Mouse (Mus musculus) natural killer cell, adult 2 months (primary cell): ENCODE results near the gene Sirt2.
A peak's percentile ranks its signal among the peaks of the same experiment; 100 is the strongest.

Source experiments
- DNase-seq, 2 experiments: peaks; one replicate each; pipeline ENCODE4 v3.0.0; 2022; ENCODE audit warnings: low spot score in 2 of 2

The Sirt2 gene

DNA sequence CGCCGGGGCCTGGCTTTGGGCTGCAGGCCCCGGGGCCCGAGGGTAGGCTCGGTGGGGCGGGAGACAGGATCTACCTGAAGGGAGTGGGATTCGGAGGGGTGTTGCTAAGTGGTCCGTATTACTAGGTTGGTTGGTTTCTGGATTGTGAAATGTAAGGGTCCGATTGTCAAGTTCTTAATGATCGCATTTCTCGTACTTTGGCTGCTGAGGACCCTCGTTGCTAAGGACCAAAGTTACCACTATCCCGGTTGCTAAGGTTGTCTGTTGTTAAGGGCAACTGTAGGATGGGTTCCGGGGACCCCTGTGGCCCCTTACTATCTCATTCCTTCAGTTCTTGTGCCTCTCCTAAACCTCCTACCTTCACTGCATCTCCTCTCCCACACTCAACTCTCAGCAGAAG is 375 bp downstream of the Sirt2 start:
- DNase-seq: no peak

DNA sequence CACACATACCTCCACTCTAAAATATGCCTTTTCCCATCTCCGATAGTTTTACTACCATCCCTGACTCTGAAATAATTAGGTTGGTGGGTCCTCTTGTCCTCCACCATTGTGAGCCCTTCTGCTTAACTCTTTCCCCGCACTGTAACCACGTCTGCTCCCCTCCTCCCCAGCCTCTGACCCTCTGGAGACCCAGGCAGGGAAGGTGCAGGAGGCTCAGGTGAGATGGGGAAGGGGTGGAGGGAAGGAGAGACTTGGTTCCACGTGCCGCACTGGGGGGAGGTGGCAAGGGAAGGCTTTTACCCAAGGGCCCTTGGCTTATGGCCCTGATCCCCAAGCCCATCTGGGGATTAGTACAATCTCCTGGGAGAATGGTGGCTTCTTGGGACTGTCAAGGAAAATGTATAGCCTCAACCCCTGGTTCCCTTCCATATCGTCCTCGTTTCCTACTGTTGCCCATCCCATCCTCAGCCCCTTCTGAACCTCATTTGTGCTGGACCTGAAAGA is 979 bp downstream of the Sirt2 start, which contains the start of gene Nfkbib:
Gene Nfkbib, minus strand, starts transcription at position 51 of the 504 bp plus-strand sequence.
- DNase-seq: no peak

DNA sequence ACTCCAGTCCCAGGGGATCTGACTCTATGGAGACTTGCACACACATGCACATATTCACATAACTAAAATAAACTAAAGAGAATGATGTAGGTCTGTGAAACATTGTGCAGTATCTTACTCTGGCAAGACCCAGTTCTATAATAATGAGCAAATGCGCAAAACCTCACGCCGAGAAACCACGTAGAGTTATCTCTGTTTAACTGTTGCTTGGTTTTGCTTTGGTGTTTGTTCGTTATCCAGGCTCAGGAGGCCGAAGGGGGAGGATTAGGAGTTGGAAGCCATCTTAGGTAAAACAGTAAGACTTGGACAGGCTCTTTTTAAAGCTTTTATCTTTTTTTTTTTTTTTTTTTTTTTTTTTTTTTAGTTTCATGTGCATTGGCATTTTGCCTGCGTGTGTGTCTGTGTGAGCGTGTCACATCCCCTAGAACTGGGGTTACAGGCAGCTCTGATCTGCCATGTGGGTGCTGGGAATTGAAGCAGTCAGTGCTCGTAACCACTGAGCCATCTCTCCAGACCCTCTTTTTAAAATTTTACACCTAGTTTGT is 3.0 kb downstream of the Sirt2 start:
- no peak for DNase-seq

DNA sequence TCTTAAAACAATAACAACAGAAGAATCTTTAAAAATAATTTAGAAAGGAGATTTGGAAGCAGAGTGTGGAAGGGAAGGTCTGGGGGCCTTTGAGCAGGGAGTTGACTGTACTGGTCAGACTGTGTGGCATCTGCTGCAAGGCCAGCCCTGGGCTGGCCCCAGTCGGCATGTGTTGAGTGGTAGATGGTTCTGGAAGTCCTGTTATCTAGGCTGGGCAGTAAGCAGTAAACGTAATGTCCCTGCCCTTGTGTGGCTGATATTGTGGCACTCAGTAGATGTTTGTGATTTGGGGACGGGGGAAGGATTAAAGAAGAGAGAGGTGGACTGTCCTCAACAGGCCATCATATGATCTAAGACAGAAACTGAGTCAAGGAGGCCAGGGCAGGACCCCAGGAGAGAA is 3.8 kb downstream of the Sirt2 start:
- no peak for DNase-seq

DNA sequence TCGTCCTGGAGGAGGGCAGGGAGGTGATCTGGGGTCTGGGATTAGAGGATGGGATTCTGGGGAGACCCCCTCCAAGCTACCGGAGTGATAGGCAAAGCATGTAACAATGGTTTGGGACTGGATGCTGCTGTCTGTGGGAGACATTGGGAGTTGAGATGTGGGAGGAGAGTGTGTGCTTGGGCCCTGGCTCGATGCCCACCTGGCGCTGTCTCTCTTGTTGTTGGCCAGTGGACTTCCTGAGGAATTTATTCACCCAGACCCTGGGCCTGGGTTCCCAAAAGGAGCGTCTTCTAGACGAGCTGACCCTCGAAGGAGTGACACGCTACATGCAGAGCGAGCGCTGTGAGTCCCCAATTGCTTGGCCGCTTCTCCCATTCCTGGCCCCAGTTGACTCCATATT is 5.3 kb downstream of the Sirt2 start:
- DNase-seq: no peak

DNA sequence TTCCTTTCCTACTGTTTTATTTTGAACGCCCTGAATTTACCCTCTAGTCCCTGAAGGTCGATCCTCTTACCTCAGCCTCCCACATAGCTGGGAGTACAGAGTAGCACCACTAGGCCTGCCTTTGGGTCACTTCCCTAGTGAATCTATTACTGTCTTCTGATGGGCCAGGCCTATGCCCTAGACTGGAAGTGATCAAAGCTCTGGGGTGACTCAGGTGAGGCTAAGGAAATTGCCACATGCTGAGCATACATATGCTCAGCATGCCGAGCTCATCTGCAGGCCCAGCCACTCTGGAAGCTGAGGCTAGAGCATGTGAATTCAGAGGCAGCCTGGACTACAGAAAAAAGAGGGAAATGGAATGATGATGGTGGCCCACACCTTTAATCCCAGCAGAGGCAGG is 6.6 kb downstream of the Sirt2 start:
- no peak for DNase-seq

DNA sequence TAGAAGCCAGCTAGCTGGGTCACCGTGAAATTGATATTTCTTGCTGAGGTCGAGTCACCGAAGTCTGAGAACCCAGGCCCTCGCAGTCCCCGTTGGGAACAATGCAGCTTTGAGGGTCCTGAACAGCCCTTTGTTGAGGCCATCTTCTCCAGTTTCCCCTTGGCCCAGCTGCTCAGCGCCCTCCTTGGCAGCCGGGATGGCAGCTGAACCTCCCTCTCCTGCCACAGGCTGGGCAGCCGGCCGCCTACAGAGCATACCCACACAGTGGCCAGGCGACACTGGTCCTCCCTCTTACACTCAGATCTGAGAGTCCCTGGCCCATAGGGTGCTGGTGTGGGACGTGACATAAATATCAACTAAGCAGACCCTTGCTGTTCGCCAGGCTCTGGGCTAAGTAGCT is 7.6 kb downstream of the Sirt2 start:
- no peak for DNase-seq

DNA sequence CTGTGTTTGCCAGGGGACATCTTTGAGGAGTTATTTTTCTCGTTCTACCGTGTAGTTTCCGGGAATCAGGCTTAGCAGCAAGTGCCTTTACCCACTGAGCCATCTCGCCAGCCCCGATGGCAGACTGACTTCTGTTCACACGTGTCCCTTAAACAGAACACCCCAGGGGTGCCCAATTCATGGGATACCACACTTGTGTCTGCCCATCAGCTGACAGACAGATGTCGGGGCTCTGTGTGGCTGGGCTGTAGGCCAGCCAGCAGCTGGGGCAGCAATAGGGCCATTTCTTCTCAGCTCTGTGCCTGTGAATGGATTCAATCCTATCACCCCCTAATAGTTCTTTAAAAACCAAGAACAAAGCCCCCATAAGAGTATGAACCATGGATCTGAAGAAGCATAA is 8.6 kb downstream of the Sirt2 start:
- no peak for DNase-seq

DNA sequence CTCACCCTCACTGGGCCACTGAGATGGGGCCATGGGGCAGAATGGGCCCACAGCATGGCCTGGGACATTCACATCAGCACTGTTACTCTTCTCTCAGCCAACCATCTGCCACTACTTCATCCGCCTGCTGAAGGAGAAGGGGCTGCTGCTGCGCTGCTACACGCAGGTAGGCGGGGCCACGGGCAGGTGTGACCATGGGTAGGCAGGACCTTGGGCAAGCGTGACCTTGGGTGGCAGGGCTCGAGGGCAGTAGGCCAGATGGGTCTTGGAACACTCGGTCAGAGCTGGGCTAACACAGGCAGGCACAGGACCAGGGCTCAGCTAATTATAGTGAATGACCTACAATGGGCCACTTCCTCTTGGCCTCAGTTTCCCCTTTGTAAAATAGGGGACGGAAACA is 12.3 kb downstream of the Sirt2 start:
- DNase-seq: no peak

DNA sequence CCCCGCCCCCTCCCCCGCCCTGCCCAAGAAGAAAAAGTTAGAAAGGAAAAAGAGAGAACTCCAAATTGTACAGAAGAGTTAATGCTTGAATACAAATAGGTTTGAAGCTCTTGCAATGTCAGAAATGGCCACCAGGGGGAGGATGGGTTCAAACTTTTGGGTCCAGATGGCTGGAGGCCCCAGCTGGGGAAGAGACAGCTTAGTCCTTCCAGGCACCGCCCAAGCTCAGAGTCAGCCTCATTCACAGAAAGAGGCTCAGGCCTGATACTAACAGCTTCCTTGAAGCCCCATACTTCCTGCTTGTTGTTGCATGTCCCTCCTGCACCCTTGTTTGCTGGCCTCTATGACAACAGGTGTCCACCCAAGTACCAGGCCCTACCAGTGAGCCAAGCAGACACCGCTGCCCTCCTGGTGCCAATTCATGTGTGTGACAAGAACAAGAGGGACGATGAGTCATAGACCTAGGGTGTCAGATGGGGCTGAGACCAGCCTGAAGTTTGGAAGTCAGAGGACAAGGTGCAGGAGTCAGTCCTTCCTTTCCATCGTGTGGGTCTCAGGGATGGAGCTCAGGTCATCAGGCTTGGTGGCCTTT is 13.6 kb downstream of the Sirt2 start:
- peak; percentile 89 for DNase-seq

DNA sequence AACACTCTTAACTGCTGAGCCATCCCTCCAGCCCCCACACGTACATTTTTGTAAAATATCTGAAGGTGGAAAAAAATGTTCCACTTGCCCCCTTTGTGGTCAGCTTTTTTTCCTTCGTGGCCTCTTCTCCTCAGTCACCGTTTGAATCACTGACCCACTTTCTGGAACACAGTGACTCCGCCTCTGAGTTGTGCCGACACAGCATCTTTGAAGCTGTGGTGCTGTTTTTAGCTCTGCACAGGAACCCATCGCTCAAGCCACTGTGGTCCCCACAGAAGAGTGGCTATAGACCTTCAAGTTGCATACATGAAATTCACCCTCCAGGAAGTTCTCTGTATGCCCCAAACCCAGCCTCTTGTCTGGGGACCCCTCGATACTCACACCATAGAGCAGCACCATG is 14.3 kb downstream of the Sirt2 start:
- DNase-seq: no peak

DNA sequence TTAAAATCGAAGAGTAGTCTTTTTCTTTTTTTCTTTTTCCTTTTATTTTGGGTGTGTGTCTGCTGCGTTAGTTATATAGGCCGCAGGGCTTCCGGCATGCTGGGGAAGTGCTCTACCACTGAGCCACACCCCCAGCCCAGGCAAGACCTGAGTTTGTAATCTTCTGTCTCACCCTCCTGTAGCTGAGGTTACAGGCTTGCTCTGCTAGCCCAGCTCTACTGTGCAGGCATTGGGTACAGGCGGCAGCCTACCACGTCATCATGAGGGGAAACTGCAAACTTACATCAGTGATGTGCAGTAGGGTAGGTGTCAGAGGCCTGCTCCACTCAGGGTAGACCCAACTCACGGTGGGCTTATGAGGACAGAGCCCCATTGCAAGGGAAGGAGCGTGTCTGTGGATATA is 14.7 kb downstream of the Sirt2 start:
- DNase-seq: peak; percentile 78 to 80

DNA sequence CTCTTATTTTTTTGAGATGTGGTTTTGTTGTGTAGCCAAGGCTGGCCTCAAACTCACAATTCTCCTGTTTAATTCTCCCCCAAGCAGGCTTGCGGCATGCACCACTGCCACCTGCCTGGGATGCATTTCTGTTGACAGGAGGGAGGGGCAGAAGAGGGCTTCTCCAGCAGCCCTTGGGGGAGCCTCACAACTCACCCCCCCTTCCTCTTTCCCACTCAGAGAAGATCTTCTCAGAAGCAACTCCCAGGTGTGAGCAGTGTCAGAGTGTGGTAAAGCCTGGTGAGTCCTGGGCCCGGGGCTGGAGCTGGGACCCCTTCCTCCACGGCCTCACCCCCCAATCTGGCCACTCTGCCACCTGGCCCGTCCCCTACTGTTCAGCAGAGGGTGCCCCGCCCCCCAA is 18.6 kb downstream of the Sirt2 start:
- no peak for DNase-seq

DNA sequence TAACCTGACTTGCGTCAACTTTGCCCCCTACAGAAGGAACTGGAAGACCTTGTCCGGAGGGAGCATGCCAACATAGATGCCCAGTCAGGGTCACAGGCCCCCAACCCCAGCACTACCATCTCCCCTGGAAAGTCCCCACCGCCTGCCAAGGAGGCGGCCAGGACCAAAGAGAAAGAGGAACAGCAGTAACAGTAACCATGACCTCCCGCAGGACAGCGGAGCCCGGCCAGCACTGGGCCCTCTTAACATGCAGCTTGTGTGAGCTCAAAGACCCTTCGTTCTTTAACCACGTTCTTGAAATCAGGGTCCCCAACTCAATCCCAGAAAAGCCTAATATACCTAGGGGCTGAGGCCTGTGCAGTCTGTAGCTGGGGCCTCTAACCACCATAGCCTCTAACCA is 21.3 kb downstream of the Sirt2 start:
- no peak for DNase-seq

DNA sequence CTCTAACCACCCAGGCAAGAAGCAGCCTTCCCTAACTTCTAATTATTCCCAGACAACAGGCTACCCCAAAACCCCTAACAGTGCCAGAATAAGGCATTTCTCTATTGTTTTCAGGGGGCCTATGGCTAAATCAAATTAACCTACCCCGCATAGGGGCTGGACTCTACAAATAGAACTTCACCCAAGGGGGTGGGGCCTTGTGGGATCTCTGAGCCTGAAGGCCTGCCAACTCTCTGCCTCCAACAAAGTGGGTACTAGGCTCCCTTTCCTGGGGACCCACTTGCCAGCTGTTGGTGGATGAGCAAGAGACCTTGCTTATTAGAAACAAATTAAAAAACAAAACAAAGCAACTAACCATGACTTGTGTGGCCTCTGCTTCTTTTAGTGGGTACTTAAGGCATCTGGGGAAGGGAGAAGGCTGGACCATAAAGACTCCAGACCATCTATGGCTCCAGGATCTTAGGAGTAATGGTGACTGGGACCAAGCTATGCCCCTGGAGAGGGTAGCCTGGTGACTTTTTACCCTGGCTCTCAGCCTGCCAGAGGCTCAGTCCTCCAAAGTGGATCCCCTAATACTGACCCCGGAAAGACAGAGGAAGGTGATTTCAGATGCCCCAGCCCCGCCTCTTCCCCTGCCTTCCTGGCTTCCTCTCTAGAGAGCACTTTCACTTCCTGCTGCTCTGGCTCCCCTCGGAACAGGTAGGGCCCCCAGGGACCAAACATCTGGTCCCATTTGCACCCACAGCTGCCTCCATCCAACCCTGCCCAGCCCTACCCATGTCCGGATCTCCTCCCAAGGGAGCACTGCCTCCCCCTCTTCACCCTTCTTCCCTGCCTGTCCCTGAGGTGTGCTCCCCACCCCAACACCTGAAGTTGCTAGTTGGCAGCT is 22.0 kb downstream of the Sirt2 start, which contains the start of gene Rinl:
Gene Rinl, plus strand, starts transcription at position 663 of the 889 bp plus-strand sequence.
- DNase-seq: peak; percentile 42 to 80

DNA sequence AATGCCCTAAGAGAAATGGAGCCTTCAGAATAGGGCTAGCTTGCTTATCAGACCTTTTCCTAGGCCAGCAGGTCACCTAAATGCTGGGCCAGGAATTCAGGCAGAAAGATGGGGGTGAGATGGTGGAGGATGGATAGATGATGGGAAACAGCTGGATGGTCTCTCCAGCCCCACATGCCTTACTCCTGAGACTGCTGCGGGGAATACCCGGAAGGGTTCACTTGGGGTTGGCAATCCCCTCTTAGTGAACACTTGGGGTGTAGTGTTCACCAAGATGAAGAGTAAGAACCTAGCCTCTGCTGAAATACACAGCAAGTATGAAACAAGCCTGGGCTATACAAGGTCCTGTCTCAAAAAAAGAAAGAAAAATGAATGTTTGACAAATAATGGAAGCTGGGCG is 22.7 kb downstream of the Sirt2 start:
- DNase-seq: no peak

DNA sequence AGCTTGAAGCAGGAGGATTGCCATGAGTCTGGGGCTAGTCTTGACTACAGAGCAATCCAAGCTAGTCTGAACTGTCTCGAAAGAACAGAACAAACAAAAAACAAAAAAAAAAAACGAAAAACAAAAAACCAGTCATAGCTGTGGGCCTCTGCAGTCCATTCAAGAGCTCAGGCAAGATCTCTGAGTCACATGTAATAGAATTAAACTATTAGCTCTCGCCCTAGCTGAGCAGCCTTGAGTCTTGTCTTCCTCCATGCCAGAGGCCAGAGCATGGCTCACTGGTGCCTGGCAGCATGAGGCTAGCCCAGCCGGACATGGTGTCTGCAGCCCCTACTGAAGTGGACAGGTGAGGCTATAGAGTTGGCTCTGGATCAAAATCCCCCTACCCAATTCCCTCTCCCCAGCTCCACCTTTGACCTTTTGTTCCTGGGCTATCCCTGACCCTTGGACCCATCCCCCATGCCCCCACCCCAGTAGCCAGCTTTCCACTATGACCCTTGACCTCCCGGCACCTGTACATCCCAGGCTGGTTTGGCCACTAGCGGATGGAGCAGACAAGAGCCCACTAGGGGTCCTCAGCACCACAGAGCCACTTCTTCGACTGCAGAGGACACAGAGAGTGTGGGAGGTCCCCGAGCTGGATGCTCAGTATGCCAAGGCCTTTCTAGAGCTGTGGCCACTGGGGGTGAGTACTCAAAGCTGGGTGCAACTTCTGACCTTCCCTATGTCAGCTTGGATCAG is 23.7 kb downstream of the Sirt2 start:
- DNase-seq: no peak

DNA sequence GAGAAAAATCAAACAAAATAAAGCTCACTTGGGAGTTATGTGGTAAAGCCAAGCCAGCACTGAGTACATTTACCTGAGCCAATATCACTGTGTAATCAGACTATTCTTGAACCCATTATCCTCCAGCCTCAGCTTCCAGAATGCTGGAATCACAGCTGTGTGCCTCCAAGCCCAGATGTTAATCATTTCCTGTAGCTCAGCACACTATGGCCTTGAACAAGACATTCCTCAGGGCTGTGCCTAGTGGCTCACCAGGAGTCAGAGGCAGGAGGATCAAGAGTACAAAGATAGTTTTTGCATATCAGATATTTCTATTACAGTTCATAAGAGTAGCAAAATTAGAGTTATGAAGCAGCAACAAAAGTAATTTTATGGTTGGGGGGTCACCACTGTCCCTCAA is 25.2 kb downstream of the Sirt2 start:
- no peak for DNase-seq

DNA sequence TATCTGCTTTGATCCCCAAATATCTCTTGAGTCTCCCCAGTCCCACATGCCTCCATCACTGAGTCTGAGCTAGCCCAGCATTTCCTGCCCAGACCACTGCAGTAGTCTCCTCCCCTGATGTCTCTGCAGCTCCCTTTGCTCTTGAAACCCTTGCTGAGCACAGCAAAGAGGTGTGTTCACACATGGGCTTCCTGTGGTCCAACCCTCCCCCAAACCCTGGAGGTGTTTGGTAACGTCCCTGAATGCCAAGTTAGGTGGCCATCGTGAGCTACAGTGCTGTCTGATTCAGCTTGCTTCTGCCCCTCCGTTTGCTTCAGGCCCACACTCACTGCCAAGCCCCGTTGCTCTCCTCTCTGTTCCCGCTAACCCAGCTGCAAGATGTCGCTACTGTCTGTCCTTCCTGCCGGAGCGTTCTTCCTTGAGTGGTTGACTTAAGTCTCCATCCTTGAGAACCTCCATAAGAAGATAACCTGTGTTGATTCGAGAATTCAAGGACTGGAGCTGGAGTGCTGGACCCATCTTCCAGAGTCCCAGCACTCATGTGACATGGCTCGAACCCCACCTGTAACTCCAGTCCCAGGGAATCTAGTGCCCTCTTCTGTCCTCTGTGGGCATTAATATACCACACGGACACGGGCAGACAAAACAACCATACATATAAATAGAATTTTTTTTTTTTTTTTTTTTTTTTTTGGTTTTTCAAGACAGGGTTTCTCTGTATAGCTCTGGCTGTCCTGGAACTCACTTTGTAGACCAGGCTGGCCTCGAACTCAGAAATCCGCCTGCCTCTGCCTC is 26.1 kb downstream of the Sirt2 start:
- DNase-seq: peak; percentile 80 to 89

DNA sequence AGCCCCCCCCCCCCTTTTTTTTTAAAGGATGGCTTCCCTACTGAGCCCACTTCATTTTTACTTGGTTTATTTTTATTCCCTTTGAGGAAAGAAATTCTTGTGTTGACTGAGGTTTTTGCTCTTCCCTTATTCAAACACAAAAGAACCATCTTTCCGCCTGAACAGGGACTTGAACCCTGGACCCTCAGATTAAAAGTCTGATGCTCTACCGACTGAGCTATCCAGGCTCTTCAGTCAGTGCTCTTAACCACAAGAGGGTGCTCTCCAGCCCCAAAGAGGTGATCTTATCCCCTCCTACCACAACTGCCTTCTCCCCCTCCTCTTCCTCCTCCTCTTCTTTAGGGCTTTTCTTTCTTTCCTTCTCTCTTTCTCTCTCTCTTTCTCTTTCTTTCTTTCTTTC is 27.3 kb downstream of the Sirt2 start:
- DNase-seq: no peak

DNA sequence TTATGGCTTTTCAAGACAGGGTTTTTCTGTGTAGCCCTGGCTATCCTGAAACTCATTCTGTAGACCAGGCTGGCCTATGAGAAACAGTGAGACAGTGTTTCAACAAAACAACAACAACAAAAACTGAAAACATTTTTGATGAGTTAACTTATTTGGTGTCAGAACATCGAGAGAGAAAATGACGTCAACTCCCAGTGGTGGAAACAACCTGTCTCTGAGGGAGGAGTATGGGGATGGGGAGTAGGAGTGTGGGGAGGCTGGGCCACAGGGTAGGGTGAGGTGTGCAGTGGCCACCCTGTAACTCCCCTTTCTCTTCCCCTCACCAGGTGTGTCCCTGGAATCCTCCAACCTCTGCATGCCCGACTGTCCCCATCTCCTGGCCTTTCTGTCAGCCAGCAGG is 28.0 kb downstream of the Sirt2 start:
- no peak for DNase-seq
